Comparison of ENCODE assay signal across 19 mouse cellular contexts in genomic region chr5:127496895-127497294, GRCm38 (mm10).
DNase-seq lines count a peak whose midpoint lies in the region; ATAC-seq lines count a peak whose summit lies in the region.
"Had no signal": no experiment of that assay in that cellular context is flagged by ENCODE, and none has a peak within 500 bp of the region (broad histone marks: within the 10 kb centered on the region; RNA-seq: fewer than 3 reads in every experiment).

No protein-coding gene starts in this region.

- 0 out of 2 replicates have a peak, but pooled peaks cover 2% of the 10 kb centered on the region for H3K4me1 ChIP-seq in forebrain, embryonic 11.5 days (replicated peaks; ENCODE audit: control insufficient read depth, insufficient read depth, low read length)
- no peaks in the 10 kb centered on the region for H3K4me1 ChIP-seq in forebrain, embryonic 10.5 days
- H3K4me1 ChIP-seq in midbrain, embryonic 13.5 days (replicated peaks): peaks cover 20% of the 10 kb centered on the region
- no peaks in the 10 kb centered on the region for H3K4me1 ChIP-seq in midbrain, embryonic 11.5 days (ENCODE audit: control insufficient read depth, insufficient read depth, low read length)
- peaks cover 17% of the 10 kb centered on the region for H3K4me1 ChIP-seq in hindbrain, embryonic 16.5 days (ENCODE audit: control insufficient read depth, insufficient read depth, low read depth, low read length)
- H3K4me1 ChIP-seq: intestine, embryonic 15.5 days had no signal

- no peak for DNase-seq in forebrain, embryonic 11.5 days (ENCODE audit: low spot score)
- no peak for DNase-seq in forebrain, embryonic 10.5 days (ENCODE audit: extremely low spot score, low spot score)
- no peak for DNase-seq in midbrain, embryonic 11.5 days (ENCODE audit: low spot score, missing footprints)
- no peak for DNase-seq in yolk sac, embryonic 10.5 days (ENCODE audit: low spot score)
- no peak for DNase-seq in cerebellum, postnatal 14 days
- DNase-seq: adrenal gland, postnatal 10 days; cerebellum, adult 9-10 months; embryo, embryonic 11 days; heart, postnatal 14 days; thymus, adult 2 months had no signal

- H3K27me3 ChIP-seq in forebrain, embryonic 11.5 days (ENCODE audit: control insufficient read depth, insufficient read depth, low read length): no peaks in the 10 kb centered on the region
- no peaks in the 10 kb centered on the region for H3K27me3 ChIP-seq in forebrain, embryonic 10.5 days (ENCODE audit: poor library complexity, severe bottlenecking)
- H3K27me3 ChIP-seq in midbrain, embryonic 13.5 days: no peaks in the 10 kb centered on the region
- no peaks in the 10 kb centered on the region for H3K27me3 ChIP-seq in midbrain, embryonic 11.5 days (ENCODE audit: control insufficient read depth, insufficient read depth, low read length)
- no peaks in the 10 kb centered on the region for H3K27me3 ChIP-seq in hindbrain, embryonic 16.5 days (replicated peaks; ENCODE audit: control insufficient read depth, insufficient read depth, low read length)
- H3K27me3 ChIP-seq: CH12.LX; intestine, embryonic 15.5 days had no signal

- H3K9me3 ChIP-seq in forebrain, embryonic 11.5 days (ENCODE audit: control insufficient read depth, low read length): no peaks in the 10 kb centered on the region
- H3K9me3 ChIP-seq in forebrain, embryonic 10.5 days: no peaks in the 10 kb centered on the region
- H3K9me3 ChIP-seq in midbrain, embryonic 13.5 days: no peaks in the 10 kb centered on the region
- no peaks in the 10 kb centered on the region for H3K9me3 ChIP-seq in midbrain, embryonic 11.5 days (ENCODE audit: control insufficient read depth, low read length)
- H3K9me3 ChIP-seq in hindbrain, embryonic 16.5 days (ENCODE audit: control insufficient read depth, low read length): no peaks in the 10 kb centered on the region
- H3K9me3 ChIP-seq: intestine, embryonic 15.5 days had no signal

- H3K4me3 ChIP-seq in forebrain, embryonic 11.5 days (ENCODE audit: low read depth, low read length): no peak overlapping the region
- no peak overlapping the region for H3K4me3 ChIP-seq in forebrain, embryonic 10.5 days
- H3K4me3 ChIP-seq in midbrain, embryonic 13.5 days (replicated peaks): no peak overlapping the region
- no peak overlapping the region for H3K4me3 ChIP-seq in midbrain, embryonic 11.5 days (ENCODE audit: low read depth, low read length)
- H3K4me3 ChIP-seq in hindbrain, embryonic 16.5 days (ENCODE audit: low read length): no peak overlapping the region
- H3K4me3 ChIP-seq: intestine, embryonic 15.5 days; layer of hippocampus, adult 2 months; left cerebral cortex, adult 2 months had no signal

- no peak overlapping the region for H3K27ac ChIP-seq in forebrain, embryonic 11.5 days (ENCODE audit: low read depth, low read length)
- no peak overlapping the region for H3K27ac ChIP-seq in forebrain, embryonic 10.5 days
- H3K27ac ChIP-seq in midbrain, embryonic 13.5 days: peak overlapping the region; percentile 35; the same call in 1 of the 2 replicates
- no peak overlapping the region for H3K27ac ChIP-seq in midbrain, embryonic 11.5 days (ENCODE audit: low read depth, low read length)
- H3K27ac ChIP-seq in hindbrain, embryonic 16.5 days (ENCODE audit: low read depth, low read length): no peak overlapping the region
- H3K27ac ChIP-seq: intestine, embryonic 15.5 days; kidney, postnatal 0 days; layer of hippocampus, adult 2 months; left cerebral cortex, adult 2 months had no signal

- H3K9ac ChIP-seq in forebrain, embryonic 11.5 days (ENCODE audit: low read length): 0 out of 2 replicates have a peak overlapping the region, but pooled peaks have one; percentile 12
- H3K9ac ChIP-seq in midbrain, embryonic 13.5 days (replicated peaks): no peak overlapping the region
- no peak overlapping the region for H3K9ac ChIP-seq in midbrain, embryonic 11.5 days (ENCODE audit: low read length)
- H3K9ac ChIP-seq in hindbrain, embryonic 16.5 days (ENCODE audit: low read depth, low read length): 0 out of 2 replicates have a peak overlapping the region, but pooled peaks have one; percentile 7
- H3K9ac ChIP-seq: intestine, embryonic 15.5 days had no signal

- H3K36me3 ChIP-seq in forebrain, embryonic 11.5 days (ENCODE audit: control insufficient read depth, insufficient read depth, low read length): no peaks in the 10 kb centered on the region
- H3K36me3 ChIP-seq in forebrain, embryonic 10.5 days (replicated peaks): no peaks in the 10 kb centered on the region
- no peaks in the 10 kb centered on the region for H3K36me3 ChIP-seq in midbrain, embryonic 13.5 days
- H3K36me3 ChIP-seq in midbrain, embryonic 11.5 days (ENCODE audit: control insufficient read depth, insufficient read depth, low read length): no peaks in the 10 kb centered on the region
- no peaks in the 10 kb centered on the region for H3K36me3 ChIP-seq in hindbrain, embryonic 16.5 days (ENCODE audit: control insufficient read depth, insufficient read depth, low read length)
- H3K36me3 ChIP-seq: intestine, embryonic 15.5 days had no signal

- 61% methylated on average over 7 of the region's 7 CpGs for WGBS in forebrain, embryonic 11.5 days
- WGBS in forebrain, embryonic 10.5 days: 71% methylated on average over 7 of the region's 7 CpGs
- WGBS in midbrain, embryonic 13.5 days: 34% methylated on average over 7 of the region's 7 CpGs
- 57% methylated on average over 7 of the region's 7 CpGs for WGBS in midbrain, embryonic 11.5 days
- 28% methylated on average over 7 of the region's 7 CpGs for WGBS in hindbrain, embryonic 16.5 days

- H3K4me2 ChIP-seq in forebrain, embryonic 11.5 days (ENCODE audit: low read depth, low read length, severe bottlenecking): no peak overlapping the region
- no peak overlapping the region for H3K4me2 ChIP-seq in midbrain, embryonic 13.5 days (replicated peaks)
- H3K4me2 ChIP-seq in midbrain, embryonic 11.5 days: no peak overlapping the region
- H3K4me2 ChIP-seq in hindbrain, embryonic 16.5 days (ENCODE audit: low read length): no peak overlapping the region
- H3K4me2 ChIP-seq: intestine, embryonic 15.5 days had no signal

- ATAC-seq in forebrain, embryonic 11.5 days (replicated peaks; ENCODE audit: low FRiP score): no peak
- no peak for ATAC-seq in midbrain, embryonic 13.5 days
- no peak for ATAC-seq in midbrain, embryonic 11.5 days (ENCODE audit: low FRiP score)
- no peak; the same call in 1 of the 2 replicates for ATAC-seq in hindbrain, embryonic 16.5 days
- no peak for ATAC-seq in granulocyte monocyte progenitor cell, adult 5-6 weeks (replicated peaks; ENCODE audit: poor library complexity, severe bottlenecking)
- ATAC-seq: intestine, embryonic 15.5 days; lung, postnatal 0 days had no signal

Comparison
In these comparisons a context has a peak if more than half of its experiments do, and no peak if none do; other contexts are left out.
1. H3K9ac ChIP-seq: peak in forebrain, embryonic 11.5 days (single experiment) and hindbrain, embryonic 16.5 days (single experiment); none in midbrain, embryonic 13.5 days (single experiment) and midbrain, embryonic 11.5 days (single experiment).